Comparison of ENCODE assay signal across 8 mouse cellular contexts in the genomic region with DNA sequence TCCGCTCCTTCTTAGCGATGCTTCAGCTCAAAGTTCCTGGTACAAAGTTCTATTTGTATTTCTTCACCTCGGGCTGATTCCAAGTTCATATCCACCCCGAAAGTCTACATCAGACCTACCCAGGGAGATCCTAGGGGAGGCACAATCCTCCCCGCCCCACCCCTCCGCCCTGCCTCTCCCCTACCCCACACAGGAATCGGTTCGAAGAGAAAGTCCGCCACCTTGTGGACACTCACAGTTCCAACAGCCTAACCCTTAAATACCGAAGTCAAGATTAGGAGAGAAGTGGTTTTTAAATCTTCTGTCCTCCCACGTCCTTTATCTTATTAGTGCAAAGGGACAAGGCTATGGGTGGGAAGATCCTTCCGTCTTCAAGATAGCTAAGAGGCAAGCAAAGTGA. TPM values are rescaled to one million over a fixed set of nuclear protein-coding genes. Genes with fewer than 3 reads are reported as not detected.
DNase-seq lines count a peak whose midpoint lies in the region; ATAC-seq and TF ChIP-seq lines count a peak whose summit lies in the region.

No protein-coding gene starts in this region.

- H3K36me3 ChIP-seq in intestine, postnatal 0 days (ENCODE audit: control insufficient read depth, insufficient read depth) = no peaks in the 10 kb centered on the region
- no peaks in the 10 kb centered on the region for H3K36me3 ChIP-seq in limb, embryonic 14.5 days (ENCODE audit: control insufficient read depth, insufficient read depth, low read length)
- H3K36me3 ChIP-seq in midbrain, postnatal 0 days (ENCODE audit: insufficient read depth, low read length) = no peaks in the 10 kb centered on the region
- no peaks in the 10 kb centered on the region for H3K36me3 ChIP-seq in splenic B cell, adult 2 months (ENCODE audit: control insufficient read depth, insufficient read depth, low read length, poor library complexity, severe bottlenecking)

- WGBS in intestine, postnatal 0 days = 3% methylated on average over 12 of the region's 12 CpGs
- whole genome bisulfite sequencing in limb, embryonic 14.5 days = 2% methylated on average over 12 of the region's 12 CpGs
- WGBS in midbrain, postnatal 0 days = 4% methylated on average over 12 of the region's 12 CpGs

- DNase-seq in adrenal gland, adult (ENCODE audit: inconsistent age in 2 of 2, low spot score in 1 of 2) = peak; percentile 55 to 86
- no peak for DNase-seq in adrenal gland, postnatal 4 days (ENCODE audit: low spot score in 2 of 2)
- DNase-seq in embryo, embryonic 10.5 days (ENCODE audit: low spot score) = peak; percentile 86
- DNase-seq in limb, embryonic 14.5 days (ENCODE audit: low spot score) = peak; percentile 81
- DNase-seq in midbrain, postnatal 0 days (ENCODE audit: low spot score) = peak; percentile 77
- DNase-seq in splenic B cell, adult 2 months (ENCODE audit: low read depth, low spot score) = peak; percentile 75

- no peaks in the 10 kb centered on the region for H3K27me3 ChIP-seq in intestine, postnatal 0 days (replicated peaks; ENCODE audit: control insufficient read depth, insufficient read depth, low read length)
- no peaks in the 10 kb centered on the region for H3K27me3 ChIP-seq in limb, embryonic 14.5 days (ENCODE audit: control insufficient read depth, insufficient read depth, low read length)
- H3K27me3 ChIP-seq in midbrain, postnatal 0 days (ENCODE audit: insufficient read depth, low read length) = peaks cover 3% of the 10 kb centered on the region; the same call in 1 of the 2 replicates
- H3K27me3 ChIP-seq in splenic B cell, adult 2 months (ENCODE audit: control insufficient read depth, insufficient read depth, low read length, poor library complexity, severe bottlenecking) = no peaks in the 10 kb centered on the region

- no peaks in the 10 kb centered on the region for H3K9me3 ChIP-seq in intestine, postnatal 0 days (ENCODE audit: control insufficient read depth)
- no peaks in the 10 kb centered on the region for H3K9me3 ChIP-seq in limb, embryonic 14.5 days (ENCODE audit: control insufficient read depth, low read length)
- H3K9me3 ChIP-seq in midbrain, postnatal 0 days (ENCODE audit: low read length) = no peaks in the 10 kb centered on the region

- H3K4me1 ChIP-seq in intestine, postnatal 0 days (replicated peaks; ENCODE audit: control insufficient read depth, insufficient read depth, low read length) = no peaks in the 10 kb centered on the region; the same call in 1 of the 2 replicates
- H3K4me1 ChIP-seq in limb, embryonic 14.5 days (ENCODE audit: control insufficient read depth, insufficient read depth, low read length) = peaks cover 4% of the 10 kb centered on the region; the same call in 1 of the 2 replicates
- H3K4me1 ChIP-seq in midbrain, postnatal 0 days (ENCODE audit: insufficient read depth, low read length) = no peaks in the 10 kb centered on the region

- ATAC-seq in granulocyte monocyte progenitor cell, adult 5-6 weeks (replicated peaks; ENCODE audit: poor library complexity, severe bottlenecking) = peak; percentile 36
- ATAC-seq in intestine, postnatal 0 days = peak; percentile 72
- ATAC-seq in limb, embryonic 14.5 days (ENCODE audit: low FRiP score, low read depth) = no peak
- ATAC-seq in midbrain, postnatal 0 days (ENCODE audit: low FRiP score) = no peak

- peak; percentile 83 for TF ChIP-seq CTCF in intestine, postnatal 0 days (IDR thresholded peaks at IDR 0.05; ENCODE audit: low read depth)
- TF ChIP-seq CTCF in midbrain, postnatal 0 days (IDR thresholded peaks at IDR 0.05) = peak; percentile 84

- no peak overlapping the region for H3K9ac ChIP-seq in intestine, postnatal 0 days (ENCODE audit: low read depth, low read length)
- H3K9ac ChIP-seq in limb, embryonic 14.5 days (ENCODE audit: low read depth, low read length, severe bottlenecking) = peak overlapping the region; percentile 2; the same call in 1 of the 2 replicates
- no peak overlapping the region for H3K9ac ChIP-seq in midbrain, postnatal 0 days (replicated peaks; ENCODE audit: low read length, poor library complexity, severe bottlenecking)

- H3K27ac ChIP-seq in intestine, postnatal 0 days (ENCODE audit: low read depth, low read length) = no peak overlapping the region
- H3K27ac ChIP-seq in limb, embryonic 14.5 days (replicated peaks; ENCODE audit: low read depth, low read length) = no peak overlapping the region
- no peak overlapping the region for H3K27ac ChIP-seq in midbrain, postnatal 0 days (ENCODE audit: low read depth, low read length)

- H3K4me3 ChIP-seq in intestine, postnatal 0 days (ENCODE audit: low read depth, low read length) = no peak overlapping the region
- peak overlapping the region; percentile 22 for H3K4me3 ChIP-seq in limb, embryonic 14.5 days (replicated peaks; ENCODE audit: low read length)
- H3K4me3 ChIP-seq in midbrain, postnatal 0 days (ENCODE audit: low read depth, low read length) = no peak overlapping the region

- TF ChIP-seq POLR2A in limb, embryonic 14.5 days (IDR thresholded peaks at IDR 0.05; ENCODE audit: borderline replicate concordance, extremely low read depth, insufficient read depth, insufficient read length) = no peak

- H3K4me2 ChIP-seq in intestine, postnatal 0 days (replicated peaks; ENCODE audit: low read depth) = peak overlapping the region; percentile 48
- peak overlapping the region; percentile 42; the same call in 1 of the 2 replicates for H3K4me2 ChIP-seq in limb, embryonic 14.5 days (replicated peaks; ENCODE audit: low read depth, low read length, severe bottlenecking)
- H3K4me2 ChIP-seq in midbrain, postnatal 0 days (ENCODE audit: low read depth, low read length, poor library complexity, severe bottlenecking) = peak overlapping the region; percentile 42

RNA-seq across cellular contexts. Expression of gene Tmem220, which starts 4.0 kb away (rescaled TPM):
- 1 to 10 TPM; 5.9 to 6.2 TPM for total RNA-seq in adrenal gland, postnatal 4 days (2021)
- total RNA-seq in granulocyte monocyte progenitor cell, adult 5-6 weeks (2014; fragmentation: Nextera tagmentation) = 1.5 and 2.1 TPM in 2 replicates
- total RNA-seq in granulocyte monocyte progenitor cell, adult 5-6 weeks (2017) = 1.9 and 2.4 TPM in 2 replicates
- 7.0 and 9.3 TPM in 2 replicates for polyA plus RNA-seq in intestine, postnatal 0 days (2015; fragmentation: Nextera tagmentation; extraction: Ambion mirVana)
- polyA plus RNA-seq in limb, embryonic 14.5 days (2012; rRNA removed) = 1.6 and 1.7 TPM in 2 replicates
- 0.82 and 1.2 TPM in 2 replicates for polyA plus RNA-seq in limb, embryonic 14.5 days (2014; fragmentation: Nextera tagmentation; extraction: Ambion mirVana)
- total RNA-seq in midbrain, postnatal 0 days (2014; rRNA removed) = 0.11 and 0.28 TPM in 2 replicates
- polyA plus RNA-seq in midbrain, postnatal 0 days (2015; fragmentation: Nextera tagmentation; extraction: Ambion mirVana) = 0.50 and 0.93 TPM in 2 replicates

RNA-seq across cellular contexts. Expression of gene Adprm, which starts 31.4 kb away (rescaled TPM):
- total RNA-seq in adrenal gland, postnatal 4 days (2021) = 10 to 100 TPM; 28.0 to 29.2 TPM
- total RNA-seq in granulocyte monocyte progenitor cell, adult 5-6 weeks (2014; fragmentation: Nextera tagmentation) = 30.6 and 43.1 TPM in 2 replicates
- total RNA-seq in granulocyte monocyte progenitor cell, adult 5-6 weeks (2017) = 28.5 and 35.8 TPM in 2 replicates
- polyA plus RNA-seq in intestine, postnatal 0 days (2015; fragmentation: Nextera tagmentation; extraction: Ambion mirVana) = 26.5 and 26.6 TPM in 2 replicates
- polyA plus RNA-seq in limb, embryonic 14.5 days (2012; rRNA removed) = 34.0 and 34.3 TPM in 2 replicates
- polyA plus RNA-seq in limb, embryonic 14.5 days (2014; fragmentation: Nextera tagmentation; extraction: Ambion mirVana) = 33.3 and 38.1 TPM in 2 replicates
- total RNA-seq in midbrain, postnatal 0 days (2014; rRNA removed) = 23.7 and 28.6 TPM in 2 replicates
- 25.9 and 28.1 TPM in 2 replicates for polyA plus RNA-seq in midbrain, postnatal 0 days (2015; fragmentation: Nextera tagmentation; extraction: Ambion mirVana)

RNA-seq across cellular contexts. Expression of gene Sco1, which starts 31.5 kb away (rescaled TPM):
- total RNA-seq in adrenal gland, postnatal 4 days (2021) = 10 to 100 TPM; 20.4 to 20.8 TPM
- 13.3 and 16.2 TPM in 2 replicates for total RNA-seq in granulocyte monocyte progenitor cell, adult 5-6 weeks (2014; fragmentation: Nextera tagmentation)
- total RNA-seq in granulocyte monocyte progenitor cell, adult 5-6 weeks (2017) = 34.2 and 37.8 TPM in 2 replicates
- 13.4 and 14.0 TPM in 2 replicates for polyA plus RNA-seq in intestine, postnatal 0 days (2015; fragmentation: Nextera tagmentation; extraction: Ambion mirVana)
- polyA plus RNA-seq in limb, embryonic 14.5 days (2012; rRNA removed) = 7.5 and 8.8 TPM in 2 replicates
- 14.8 and 15.8 TPM in 2 replicates for polyA plus RNA-seq in limb, embryonic 14.5 days (2014; fragmentation: Nextera tagmentation; extraction: Ambion mirVana)
- total RNA-seq in midbrain, postnatal 0 days (2014; rRNA removed) = 11.2 and 12.4 TPM in 2 replicates
- polyA plus RNA-seq in midbrain, postnatal 0 days (2015; fragmentation: Nextera tagmentation; extraction: Ambion mirVana) = 13.2 and 14.7 TPM in 2 replicates

RNA-seq across cellular contexts. Expression of gene Myh3, which starts 57.2 kb away (rescaled TPM):
- 10 to 100 TPM in 1 of 2 experiments, 1 to 10 TPM in 1; 3.2 to 28.8 TPM for total RNA-seq in adrenal gland, postnatal 4 days (2021)
- total RNA-seq in granulocyte monocyte progenitor cell, adult 5-6 weeks (2014; fragmentation: Nextera tagmentation) = not detected in 2 replicates
- not detected in 2 replicates for total RNA-seq in granulocyte monocyte progenitor cell, adult 5-6 weeks (2017)
- 0.10 and 0.14 TPM in 2 replicates for polyA plus RNA-seq in intestine, postnatal 0 days (2015; fragmentation: Nextera tagmentation; extraction: Ambion mirVana)
- polyA plus RNA-seq in limb, embryonic 14.5 days (2012; rRNA removed) = 112 and 192 TPM in 2 replicates
- polyA plus RNA-seq in limb, embryonic 14.5 days (2014; fragmentation: Nextera tagmentation; extraction: Ambion mirVana) = 145 and 205 TPM in 2 replicates
- 0.24 and 1.2 TPM in 2 replicates for total RNA-seq in midbrain, postnatal 0 days (2014; rRNA removed)
- polyA plus RNA-seq in midbrain, postnatal 0 days (2015; fragmentation: Nextera tagmentation; extraction: Ambion mirVana) = 0.13 and 0.25 TPM in 2 replicates

Comparison
In these comparisons a context has a peak if more than half of its experiments do, and no peak if none do; other contexts are left out.
1. DNase-seq: peak in adrenal gland, adult (2 of 2), embryo, embryonic 10.5 days (single experiment), limb, embryonic 14.5 days (single experiment), midbrain, postnatal 0 days (single experiment) and splenic B cell, adult 2 months (single experiment); none in adrenal gland, postnatal 4 days (0 of 2).
2. ATAC-seq: peak in granulocyte monocyte progenitor cell, adult 5-6 weeks (single experiment) and intestine, postnatal 0 days (single experiment); none in limb, embryonic 14.5 days (single experiment) and midbrain, postnatal 0 days (single experiment).
3. Peak in every context shown above with its lines, with median percentiles within 50 percentile points of each other: H3K4me2 ChIP-seq.